Mouse (Mus musculus) cerebellum, adult 9-10 months (tissue): ENCODE results near the gene Trhde.

Experiments used
- DNase-seq: peaks from one replicate; pipeline ENCODE4 v3.0.0; 2022

The Trhde gene

DNA sequence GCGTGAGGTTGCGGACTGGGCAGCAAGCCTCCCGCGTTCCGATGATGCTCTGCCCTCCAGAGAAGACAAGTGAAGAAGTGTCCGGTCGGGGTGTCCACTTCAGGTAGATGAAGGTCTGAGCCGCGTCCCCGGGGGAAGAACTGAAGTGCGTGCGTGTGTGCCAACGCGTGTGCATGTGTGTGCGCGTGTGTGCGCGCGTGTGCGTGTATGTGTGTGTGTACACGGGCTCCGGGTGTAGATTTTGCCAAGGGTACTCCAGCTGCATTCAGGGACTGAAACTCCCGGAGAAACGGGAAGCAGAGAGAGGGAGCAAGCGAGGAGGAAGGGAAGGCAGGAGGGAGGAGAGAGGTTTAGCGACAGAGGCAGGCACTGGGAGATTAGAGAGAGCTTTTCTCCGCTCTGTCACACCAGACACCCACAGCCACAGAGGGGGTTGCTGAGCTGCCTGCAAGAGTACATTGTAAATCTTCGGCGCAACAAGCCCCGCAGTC lies at the start of gene Trhde:
Trhde (minus strand) TSS at position 147 of the 491 bp plus-strand sequence.
- DNase-seq: peak; percentile 75

DNA sequence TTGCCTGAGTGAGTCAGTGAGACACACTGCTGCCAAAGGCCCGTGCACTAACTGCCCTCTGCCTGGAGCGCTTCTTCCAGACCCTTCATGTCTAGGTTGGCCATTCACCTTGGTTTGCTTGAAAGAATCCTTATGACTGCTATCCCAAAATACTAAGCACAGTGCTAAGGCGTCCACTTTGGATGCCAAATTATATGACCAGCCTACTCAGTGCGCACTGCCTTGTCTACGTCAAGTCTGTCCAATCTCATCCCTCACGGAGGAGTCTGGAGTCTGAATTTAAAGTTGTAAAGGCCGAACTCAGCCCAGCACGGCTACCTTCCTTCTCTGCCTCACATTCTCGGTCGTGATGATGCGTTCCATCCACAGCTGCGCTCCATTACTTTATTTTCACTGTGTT lies 39.9 kb upstream of the Trhde start:
- DNase-seq: no peak

DNA sequence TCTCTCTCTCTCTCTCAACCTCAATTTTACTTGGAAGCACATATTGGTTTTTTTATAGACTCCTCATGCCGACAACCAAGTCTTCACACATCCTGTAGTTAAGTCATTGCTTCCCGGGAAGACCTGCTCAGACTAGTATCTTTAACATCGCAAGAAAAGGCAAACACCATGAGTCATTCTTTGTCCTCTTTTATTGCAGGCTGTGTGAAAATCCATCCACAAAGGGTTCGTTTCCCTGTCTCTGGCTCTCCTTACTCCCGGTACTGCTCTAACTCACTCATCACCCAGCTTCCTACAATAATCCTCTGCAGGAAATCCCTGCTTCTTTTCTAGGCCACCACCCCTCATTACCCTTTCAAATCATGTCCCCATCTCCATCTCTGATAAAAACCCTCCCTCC lies 39.3 kb upstream of the Trhde start:
- DNase-seq: no peak

DNA sequence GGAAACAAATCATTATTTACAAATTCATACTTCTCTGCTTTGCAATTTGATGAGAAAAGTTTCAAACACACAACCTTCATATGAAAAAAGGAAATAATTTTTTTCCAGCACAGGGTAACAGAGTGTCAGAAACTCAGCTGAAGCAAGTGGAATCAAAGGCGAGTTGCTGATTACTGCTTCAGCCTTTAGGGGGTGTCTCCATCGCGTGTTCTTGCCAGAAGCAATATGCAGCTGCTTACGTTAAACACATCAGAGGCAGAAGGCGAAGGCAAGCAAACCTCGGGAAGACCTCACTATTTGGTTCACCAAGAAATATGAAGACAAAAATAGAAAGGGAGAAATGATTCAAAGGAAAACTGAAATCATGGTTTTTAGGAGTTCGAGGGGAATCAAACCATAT lies 29.2 kb upstream of the Trhde start:
- DNase-seq: no peak

DNA sequence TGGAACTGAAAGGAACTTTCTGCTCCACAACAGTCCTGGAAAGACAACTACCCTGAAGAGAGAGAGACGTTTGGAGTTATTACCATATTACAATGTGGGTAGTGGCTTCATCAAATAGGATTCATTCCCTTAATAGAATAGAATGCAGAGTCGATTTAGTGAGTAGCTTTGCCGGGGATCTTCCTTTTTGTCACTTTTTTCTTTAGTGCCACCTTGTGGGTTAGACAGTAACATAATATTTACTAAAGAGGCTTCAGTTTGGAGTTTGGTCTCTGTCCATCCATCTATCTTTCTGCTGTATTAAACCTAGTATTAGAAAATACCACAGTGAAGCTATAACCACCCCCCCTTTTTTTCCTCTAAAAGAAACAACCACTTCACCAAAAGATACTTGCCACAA lies 6.7 kb upstream of the Trhde start:
- no peak for DNase-seq

DNA sequence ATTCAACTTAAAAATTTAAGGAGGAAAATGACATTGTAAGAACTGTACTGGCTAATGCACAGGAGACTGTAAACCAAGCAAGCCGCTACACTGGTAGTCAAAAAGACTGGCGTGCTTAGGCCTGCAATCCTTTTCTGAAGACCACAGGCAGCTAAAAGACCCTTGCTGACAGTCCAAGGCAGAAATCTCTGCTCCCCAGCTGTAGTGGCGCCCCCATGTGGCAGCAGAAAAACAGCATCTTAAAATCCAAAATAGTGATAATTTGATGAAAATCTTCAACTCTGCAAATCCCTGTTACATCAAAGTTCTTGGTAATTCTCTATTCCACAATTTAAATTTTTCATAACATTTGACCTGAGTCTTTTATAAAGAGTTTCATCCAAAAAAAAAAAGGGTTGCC lies 3.8 kb upstream of the Trhde start:
- DNase-seq: peak; percentile 67

DNA sequence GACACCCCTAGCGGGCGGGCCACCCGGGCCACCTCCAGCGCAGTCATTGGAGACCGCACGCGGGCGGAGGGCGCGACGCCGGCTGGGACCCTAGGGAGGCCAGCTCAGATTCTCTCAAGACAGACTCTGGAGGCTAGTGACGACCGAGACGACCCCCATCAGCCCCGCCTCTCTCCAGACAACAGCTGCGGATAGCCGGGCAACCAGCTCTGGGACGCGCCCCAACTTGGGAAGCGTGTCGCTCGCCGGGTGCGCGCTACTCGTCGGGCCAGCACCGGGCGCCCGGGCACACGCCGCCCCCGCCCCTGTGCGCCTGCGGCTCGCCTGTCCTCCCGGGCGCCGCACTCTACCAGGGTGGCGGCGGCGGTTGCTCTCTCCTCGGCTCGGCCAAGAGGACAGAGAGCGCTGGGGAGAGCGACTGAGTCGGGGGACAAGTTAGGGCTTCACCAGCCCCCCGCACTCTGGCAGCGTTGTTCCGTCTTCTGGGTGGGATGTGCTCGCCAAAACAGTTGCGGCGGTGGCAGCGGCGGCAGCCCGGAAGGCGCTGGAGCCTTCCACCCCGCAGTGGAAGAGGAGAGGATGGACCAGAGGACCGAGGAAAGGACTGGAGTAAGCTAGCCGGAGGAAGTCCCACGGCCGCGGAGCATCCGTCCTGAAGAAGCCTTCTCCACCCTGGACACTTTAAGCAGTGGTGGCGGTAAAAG lies 498 bp downstream of the Trhde start:
- peak; percentile 74 for DNase-seq

DNA sequence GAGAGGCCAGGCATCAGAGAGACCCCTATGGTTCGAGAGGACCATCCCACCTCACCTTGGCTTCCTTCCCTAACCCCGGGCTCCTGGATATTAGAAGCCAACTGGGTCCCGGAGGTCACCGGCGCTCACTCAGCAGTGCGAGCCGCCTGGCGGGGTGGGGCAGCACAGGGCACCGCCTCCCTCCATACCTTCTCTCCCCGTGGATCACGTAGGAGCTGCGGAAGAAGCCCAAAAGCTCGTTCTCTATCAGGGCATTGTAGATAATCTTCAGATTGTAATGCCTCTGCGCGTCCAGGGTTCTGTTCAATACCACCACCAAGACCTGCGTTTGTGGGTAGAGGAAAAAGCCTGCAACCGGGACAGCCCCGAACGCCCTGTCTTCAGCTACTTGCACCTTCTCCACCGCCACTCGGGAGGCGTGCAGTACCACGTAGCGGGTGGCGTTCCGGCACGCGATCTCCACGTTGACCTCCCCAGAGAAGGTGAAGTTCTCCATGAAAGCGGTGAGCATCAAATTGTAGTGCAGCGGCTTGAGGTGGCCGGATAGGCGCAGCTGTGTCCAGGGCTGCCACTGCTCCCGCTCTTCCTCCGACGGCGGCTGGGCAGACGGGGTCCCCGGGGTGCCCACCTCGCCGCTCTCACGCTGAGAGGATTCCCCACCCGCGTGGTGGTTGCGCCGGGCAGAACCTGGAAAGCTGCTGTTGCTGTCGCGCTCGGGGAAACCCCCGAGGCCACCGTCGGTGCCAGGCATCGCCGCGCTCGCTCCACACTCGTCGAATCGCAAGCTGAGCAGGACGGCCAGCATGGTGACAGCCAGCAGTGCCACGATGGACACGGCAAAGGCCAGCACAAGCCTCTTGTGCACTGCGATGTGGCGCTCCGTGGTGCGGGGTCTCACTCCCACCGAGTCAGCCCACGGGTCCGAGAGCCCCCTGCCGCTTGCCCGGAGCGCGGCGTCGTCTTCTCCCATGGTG lies 1.5 kb downstream of the Trhde start:
- peak; percentile 79 for DNase-seq

DNA sequence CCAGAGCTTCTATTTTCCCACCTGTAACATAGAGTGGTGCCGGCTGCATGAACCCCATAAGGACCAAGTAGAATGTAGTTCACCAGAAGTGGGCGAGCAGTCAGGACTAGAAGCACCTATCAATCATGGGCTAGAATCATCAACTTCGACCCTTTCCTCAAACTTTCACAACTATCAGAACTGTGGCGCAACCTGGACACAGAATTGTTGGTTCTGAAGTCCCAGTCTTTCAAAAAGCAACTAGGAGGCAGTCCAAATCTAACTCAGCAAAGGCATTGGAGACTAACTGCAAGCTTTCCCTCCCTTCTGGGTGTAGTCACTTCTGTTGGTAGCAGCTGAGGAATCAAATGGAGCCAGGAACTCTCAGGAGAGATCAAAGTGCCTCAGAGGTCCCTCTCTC lies 2.6 kb downstream of the Trhde start:
- DNase-seq: no peak

DNA sequence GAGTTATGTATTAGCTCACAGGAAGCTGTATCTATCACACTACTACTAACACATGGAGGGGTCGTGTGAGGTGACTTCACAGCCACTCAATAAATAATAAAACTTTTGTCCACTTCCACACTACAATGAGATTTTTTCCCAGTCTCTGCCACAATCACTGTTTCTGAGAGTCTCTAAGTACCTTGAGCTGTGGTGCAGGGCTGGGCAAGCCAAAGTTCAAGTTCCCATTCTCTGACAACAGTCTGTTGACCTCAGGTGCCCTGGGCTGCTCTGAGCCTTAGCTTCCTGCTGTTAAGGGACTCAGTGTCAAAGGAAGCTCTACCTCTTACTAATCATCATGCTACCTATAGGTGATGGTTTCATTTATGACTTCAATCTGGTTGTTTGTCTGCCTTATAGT lies 3.3 kb downstream of the Trhde start:
- no peak for DNase-seq

DNA sequence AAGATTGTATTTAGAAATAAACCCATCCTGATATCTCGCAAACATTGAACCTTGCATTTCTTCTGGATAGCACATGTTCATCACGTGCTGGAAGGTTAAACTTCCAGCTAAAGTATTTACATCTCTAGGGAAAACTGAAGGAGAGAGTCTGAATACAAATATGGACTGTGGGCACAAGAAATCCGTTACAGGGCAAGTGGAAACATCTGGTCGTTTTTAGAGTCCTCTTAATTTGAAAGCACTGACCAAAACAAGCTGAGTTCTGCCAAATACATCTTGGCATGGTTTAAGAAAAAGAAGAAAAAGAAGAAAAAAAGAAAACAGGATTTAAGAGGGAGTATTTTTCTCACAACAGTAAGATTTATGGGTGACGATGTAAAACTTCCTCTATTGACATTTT lies 3.9 kb downstream of the Trhde start:
- DNase-seq: no peak

DNA sequence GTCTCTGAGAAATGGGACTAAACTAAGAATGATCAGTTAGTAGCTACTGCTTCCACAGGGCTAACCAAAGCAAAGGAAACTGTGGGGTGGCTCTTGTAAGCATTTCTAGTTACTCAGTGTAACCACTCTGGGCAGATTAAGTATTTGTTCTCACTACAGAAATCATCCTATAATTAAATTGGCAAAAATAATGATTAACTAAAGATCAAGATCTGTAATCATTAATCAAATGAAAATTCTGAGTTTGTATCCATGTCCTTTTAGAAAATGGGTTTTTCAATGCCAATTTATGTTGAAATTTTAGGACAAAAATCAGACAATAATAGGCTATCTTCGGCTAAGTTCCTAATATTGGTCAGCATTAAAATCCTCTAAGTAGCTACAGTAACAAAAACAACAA lies 4.4 kb downstream of the Trhde start:
- no peak for DNase-seq

DNA sequence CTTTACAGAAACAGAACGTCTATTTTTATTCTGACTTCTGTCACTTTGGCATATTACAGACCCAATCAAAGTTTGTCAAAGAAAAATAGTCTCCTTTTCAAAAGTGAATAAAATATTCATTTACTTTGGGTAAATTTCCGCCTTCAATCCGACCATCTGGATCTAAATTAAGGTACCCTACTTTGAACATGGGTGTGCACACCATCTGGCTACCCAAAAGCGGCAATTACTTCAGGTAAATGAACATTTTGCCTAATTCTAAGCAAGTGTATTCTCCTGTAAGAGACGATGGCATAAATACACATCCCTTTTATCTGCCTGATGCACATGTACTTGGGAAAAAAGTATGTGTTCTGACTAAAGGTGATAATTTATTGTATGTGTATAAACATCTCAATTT lies 5.2 kb downstream of the Trhde start:
- DNase-seq: peak; percentile 55

DNA sequence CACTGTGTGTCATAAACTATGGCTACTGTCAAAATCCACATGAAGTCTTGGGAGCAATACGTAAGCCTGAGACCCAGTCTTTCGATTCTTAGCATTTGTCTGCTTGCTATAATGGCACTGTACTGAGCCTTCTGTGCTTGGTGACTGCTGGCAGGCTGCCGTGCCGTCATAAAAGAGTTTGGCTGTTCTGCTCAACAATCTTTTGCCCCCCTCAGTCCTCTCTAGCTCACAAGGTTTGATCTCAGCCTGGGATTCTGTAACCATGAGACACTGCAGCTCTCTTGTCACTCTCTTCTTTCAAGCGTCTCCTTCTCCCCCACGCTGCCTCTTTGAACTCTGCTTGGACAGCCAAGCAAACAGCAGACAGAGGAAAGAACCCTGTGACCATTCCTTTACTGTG lies 7.9 kb downstream of the Trhde start:
- DNase-seq: no peak

DNA sequence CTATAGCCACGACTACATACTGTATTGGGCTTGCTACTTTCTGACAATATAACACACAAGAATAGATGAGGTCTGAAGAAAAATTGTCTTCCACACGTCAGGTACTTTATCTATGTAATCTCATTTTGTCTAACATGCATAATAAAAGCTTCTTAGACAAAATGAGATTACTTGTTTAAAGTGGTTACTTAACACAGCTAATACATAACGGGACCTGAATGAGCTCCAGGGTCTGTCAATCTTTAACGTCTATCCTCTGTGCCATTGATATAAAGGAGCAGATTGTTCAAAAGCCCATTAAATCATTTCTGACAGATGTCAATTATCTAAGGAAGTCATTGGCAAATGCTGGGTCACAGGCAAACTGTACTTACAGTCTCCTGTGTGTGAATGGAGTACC lies 36.2 kb downstream of the Trhde start:
- no peak for DNase-seq

DNA sequence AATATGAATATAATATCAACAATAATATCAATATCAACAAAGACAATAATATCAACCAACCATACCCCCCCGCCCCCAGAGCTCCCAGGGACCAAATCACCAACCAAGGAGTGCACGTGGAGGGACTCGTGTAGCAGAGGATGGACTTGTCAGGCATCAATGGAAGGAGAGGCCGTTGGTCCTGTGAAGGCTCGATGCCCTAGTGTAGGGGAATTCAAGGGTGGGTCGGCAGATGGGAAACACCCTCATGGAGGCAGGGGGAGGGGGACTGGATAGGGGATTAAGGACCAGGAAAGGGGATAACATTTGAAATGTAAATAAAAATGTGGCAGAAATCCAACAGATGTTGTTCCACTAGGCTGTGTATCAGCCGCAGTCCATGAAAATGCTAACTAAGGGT lies 40.0 kb downstream of the Trhde start:
- DNase-seq: no peak

DNA sequence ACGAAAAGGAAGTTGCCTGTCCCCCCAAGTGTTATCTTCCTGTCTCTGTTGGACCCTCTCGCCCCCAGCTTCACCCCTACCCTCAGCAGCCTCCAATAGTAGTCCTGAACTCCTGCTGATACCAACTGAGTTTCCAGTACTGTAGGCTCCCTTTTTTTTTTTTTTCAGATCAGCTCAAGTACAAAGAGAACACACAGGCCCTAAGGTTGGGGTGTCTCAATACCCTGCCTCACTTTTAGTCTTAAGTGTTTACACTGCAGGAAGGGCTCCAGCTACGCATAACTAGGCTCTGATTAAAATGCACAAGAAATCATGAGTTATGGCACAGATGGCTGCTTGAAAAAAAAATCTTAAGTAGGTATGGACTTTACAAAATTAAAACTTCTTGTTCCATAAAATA lies 42.9 kb downstream of the Trhde start:
- DNase-seq: no peak

DNA sequence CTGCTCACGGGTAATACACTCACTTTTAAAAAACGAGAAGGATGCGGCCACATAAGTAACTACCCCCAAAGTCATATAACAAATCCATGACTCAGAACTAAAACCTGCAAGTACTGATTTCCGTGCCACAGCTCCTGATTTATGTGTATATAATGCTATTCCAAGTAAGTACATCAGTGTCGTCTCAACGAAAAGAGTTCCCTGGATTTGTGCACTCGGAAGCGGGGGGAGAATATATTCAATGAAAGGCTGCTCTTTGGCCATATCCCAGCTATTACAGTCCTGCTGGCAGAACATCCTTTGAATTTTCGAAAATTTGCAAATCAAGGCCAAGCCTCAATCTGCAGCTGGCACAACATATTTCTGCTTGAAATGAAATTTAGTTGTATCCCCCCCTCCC lies 43.5 kb downstream of the Trhde start:
- DNase-seq: peak; percentile 39

DNA sequence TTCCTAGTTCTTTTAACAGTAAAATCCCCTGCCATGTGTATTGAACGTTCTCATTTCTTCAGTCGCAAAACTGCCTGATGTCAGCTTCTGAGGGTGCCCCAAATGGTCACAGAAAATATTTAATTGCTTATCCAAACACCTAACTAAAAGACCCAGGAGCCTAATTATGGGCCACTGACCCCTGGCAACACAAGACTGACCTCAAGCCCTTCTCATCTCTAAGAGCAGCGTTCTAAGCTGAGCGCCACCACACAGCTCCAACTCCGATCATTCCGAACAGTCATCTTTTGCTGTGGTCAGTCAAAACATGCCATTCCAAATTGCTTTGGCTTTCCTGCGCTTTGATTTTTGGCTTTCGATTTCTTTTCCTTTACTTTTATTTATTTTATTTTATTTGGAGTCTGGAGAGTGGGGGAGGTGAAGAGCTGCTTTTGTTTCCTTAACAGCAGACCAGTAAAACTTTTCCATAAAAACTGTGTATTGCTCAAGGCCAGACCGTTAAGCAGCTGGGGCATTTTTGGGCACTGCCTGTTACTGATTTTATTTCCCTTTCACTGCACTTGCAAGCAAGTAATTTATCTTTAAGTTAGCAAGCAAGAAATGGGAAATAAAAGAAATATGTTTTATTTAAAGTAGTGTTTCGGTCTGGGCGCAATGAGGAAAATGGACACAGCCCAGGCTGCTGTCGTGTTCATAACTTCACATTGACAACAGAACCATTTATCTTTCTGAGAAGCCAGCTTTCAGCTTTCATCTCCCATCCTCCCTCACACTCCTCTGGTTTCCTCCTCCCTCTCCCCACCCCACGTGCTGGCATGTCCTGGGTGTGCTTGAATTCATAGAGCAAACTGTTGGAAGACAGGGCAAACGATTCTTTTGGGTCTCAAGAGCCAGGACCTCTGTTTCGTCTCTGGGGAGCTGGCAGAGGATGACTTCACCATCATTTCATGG lies 59.1 kb downstream of the Trhde start:
- DNase-seq: no peak

DNA sequence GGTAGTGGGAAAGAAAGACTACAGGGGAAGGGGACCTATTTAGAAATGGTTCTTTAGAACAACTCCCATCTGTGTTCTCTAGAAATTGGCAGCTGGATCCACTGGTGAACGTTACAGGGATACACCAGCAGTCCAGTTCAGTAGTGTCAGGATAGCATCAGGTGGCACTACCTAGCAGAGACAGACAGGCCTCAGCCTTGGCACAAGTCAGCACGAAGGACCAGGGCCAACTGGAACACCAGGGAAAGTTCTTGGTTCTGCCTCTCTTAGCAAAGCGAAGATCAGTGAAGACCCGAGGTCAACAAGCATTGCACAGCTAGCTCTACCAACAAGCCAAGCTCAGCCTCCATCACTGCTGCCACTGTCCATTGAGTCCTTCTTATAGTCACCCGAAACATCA lies 62.2 kb downstream of the Trhde start:
- DNase-seq: no peak

DNA sequence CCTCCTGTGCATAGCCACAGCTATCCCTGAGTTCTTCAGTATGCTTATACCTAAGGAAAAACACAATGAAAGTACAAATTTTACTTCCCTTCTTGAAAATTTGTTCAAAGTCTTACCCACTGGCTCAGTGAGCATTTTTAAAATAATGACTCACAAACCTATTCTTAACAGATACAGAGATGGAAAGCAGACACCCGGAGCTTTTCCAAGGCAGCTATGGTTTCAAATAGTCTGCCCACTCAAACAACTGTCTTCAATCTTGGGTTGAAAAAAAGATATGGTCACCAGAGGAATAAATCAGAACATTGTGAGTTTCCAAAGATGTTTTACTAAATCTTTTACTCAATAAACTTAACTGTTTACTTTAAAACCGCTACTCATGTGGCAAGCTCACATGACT lies 64.5 kb downstream of the Trhde start:
- DNase-seq: no peak

DNA sequence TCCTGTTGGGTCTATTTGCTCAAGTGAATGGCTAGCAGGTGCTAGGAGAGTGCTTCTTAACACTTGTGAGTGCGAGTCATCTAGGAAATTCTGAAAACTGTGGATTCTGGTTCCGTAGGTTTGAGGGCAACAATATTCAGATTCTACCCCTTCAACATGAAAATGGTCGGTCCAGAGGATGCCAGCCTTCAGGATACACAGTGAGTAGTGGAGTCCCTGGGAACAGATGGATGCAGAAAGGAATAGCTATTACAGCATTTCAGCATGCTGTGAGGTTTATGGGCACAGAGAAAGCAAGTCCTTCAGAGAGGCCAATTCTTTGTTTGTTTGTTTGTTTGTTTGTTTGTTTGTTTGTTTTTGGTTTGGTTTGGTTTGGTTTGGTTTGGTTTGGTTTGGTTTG lies 65.7 kb downstream of the Trhde start:
- peak; percentile 68 for DNase-seq

DNA sequence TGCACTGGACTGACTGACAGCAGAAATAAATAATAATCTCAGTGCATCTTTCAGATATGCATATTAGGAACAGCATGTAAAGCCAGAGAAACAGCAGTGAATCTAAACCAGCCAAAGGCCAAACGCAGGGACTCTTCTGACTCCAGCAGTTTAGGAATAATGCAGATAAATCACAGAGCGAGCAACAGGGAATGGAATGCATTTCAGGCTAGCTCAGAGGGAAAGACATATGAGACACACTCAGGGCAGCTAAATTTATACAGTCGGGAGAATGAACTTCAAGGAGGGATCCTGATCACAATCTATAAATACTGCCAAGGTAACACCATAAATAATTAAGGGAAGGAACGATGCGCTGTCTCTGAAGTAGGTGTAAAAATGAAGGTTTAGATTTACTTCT lies 66.4 kb downstream of the Trhde start:
- DNase-seq: no peak
